Mouse (Mus musculus): ENCODE measurements around the gene Gm4779. TPM values are rescaled to one million over a fixed set of nuclear protein-coding genes. Genes with fewer than 3 reads are reported as not detected.

Gm4779 gene
- polyA plus RNA-seq (2012; fragmentation: generic; extraction: Trizol) = not detected

GRCm38 (mm10) chrX:101794342-101794741 is at the start of gene Gm4779, which contains the start of gene 8030474K03Rik:
TSS of gene Gm4779 (minus strand) at chrX:101794423.
TSS of gene 8030474K03Rik (plus strand) at chrX:101794656.

Other genes starting within 250 kb of the Gm4779 start
- 10 to 100 TPM in 1 of 2 experiments, 1 to 10 TPM in 1; 1.1 to 23.5 TPM for gene Ogt, start 154.4 kb downstream of the Gm4779 start, polyA plus RNA-seq (2012; fragmentation: generic; extraction: Trizol)
- gene Cxcr3, start 60.2 kb downstream of the Gm4779 start, polyA plus RNA-seq (2012; fragmentation: generic; extraction: Trizol) = not detected
- gene 8030474K03Rik, start 233 bp upstream of the Gm4779 start, polyA plus RNA-seq (2012; fragmentation: generic; extraction: Trizol) = not detected
- gene Nhsl2, start 55.0 kb upstream of the Gm4779 start, polyA plus RNA-seq (2012; fragmentation: generic; extraction: Trizol) = under 1 TPM; under 0.01 to 0.11 TPM

All from C3H10T1/2 (cell line).